Mouse (Mus musculus) stomach, embryonic 16.5 days (tissue): Measurements from ENCODE around the gene B130006D01Rik. TPM values are rescaled to one million over a fixed set of nuclear protein-coding genes. Genes with fewer than 3 reads are reported as not detected.

ENCODE experiments used
- ATAC-seq: fragments of 200-750 bp; cut with Nextera tagmentation; 2 replicates; pipeline ENCODE4 v1.8.0; 2017; ENCODE audit warnings: moderate number of reproducible peaks, moderate TSS enrichment; ENCODE audit not compliant: insufficient read depth, low FRiP score
- H3K27ac ChIP-seq: fragments of 300-500 bp; sonication (generic); 2 replicates; pipeline ENCODE4 v1.5.1; 2014; ENCODE audit warnings: low read length
- H3K27me3 ChIP-seq: fragments of 300-500 bp; sonication (generic); 2 replicates; pipeline ENCODE4 v1.6.1; 2014; ENCODE audit warnings: low read length, control low read depth, mixed read lengths; ENCODE audit not compliant: control insufficient read depth, insufficient read depth
- H3K36me3 ChIP-seq: fragments of 300-500 bp; sonication (generic); 2 replicates; pipeline ENCODE4 v1.6.1; 2014; ENCODE audit warnings: low read length; ENCODE audit not compliant: control insufficient read depth, insufficient read depth
- H3K4me1 ChIP-seq: fragments of 300-500 bp; sonication (generic); 2 replicates; pipeline ENCODE4 v1.6.1; 2014; ENCODE audit warnings: low read length, control low read depth, mixed read lengths; ENCODE audit not compliant: control insufficient read depth, insufficient read depth
- H3K4me2 ChIP-seq: fragments of 300-500 bp; sonication (generic); 2 replicates; pipeline ENCODE4 v1.6.1; 2014; ENCODE audit warnings: low read depth, low read length, mixed read lengths
- H3K4me3 ChIP-seq: fragments of 300-500 bp; sonication (generic); replicated peaks from 2 replicates; pipeline ENCODE4 v1.5.1; 2014; ENCODE audit warnings: mild to moderate bottlenecking, low read length
- H3K9ac ChIP-seq: fragments of 300-500 bp; sonication (generic); 2 replicates; pipeline ENCODE4 v1.6.1; 2014; ENCODE audit warnings: low read length
- H3K9me3 ChIP-seq: fragments of 300-500 bp; sonication (generic); replicated peaks from 2 replicates; pipeline ENCODE4 v1.6.1; 2016; ENCODE audit warnings: low read length, control low read depth; ENCODE audit not compliant: control insufficient read depth
- WGBS: fragments of 180-500 bp; shearing (Covaris S2); extraction: QIAGEN DNeasy Blood & Tissue Kit; methylation state at CpG from one replicate; pipeline ENCODE4 v1.1.7; 2014; 5-methylcytosine and 5-hydroxymethylcytosine counted together
- polyA plus RNA-seq: library from polyadenylated mRNA; unstranded; fragments of >200 nt; fragmentation: Nextera tagmentation; extraction: Ambion mirVana; gene quantifications from 2 replicates; pipeline ENCODE4 v1.2.1, GENCODE M21; 2015

The B130006D01Rik gene
- polyA plus RNA-seq, 1 experiment from 2014 or later: 1.3 TPM

DNA sequence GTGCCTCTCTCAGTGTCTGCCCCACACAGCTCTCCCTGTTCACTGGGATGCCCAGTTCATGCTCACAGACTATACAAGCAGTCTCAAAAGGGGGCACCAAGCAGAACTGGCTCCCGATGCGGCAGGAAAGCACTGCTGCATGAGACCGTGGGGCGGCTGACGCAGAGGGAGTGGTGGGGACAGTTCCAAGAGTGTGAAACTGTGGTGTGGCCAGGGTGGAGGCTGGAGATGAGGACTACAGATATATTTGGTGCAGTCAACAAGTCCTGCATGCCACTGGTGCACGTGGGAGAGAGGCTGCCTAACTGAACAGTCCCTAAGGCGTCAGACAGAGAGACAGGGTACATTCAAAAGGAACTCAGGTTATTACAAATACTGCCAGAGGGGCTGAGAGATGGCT, 34.4 kb upstream of the B130006D01Rik start:
- H3K4me1 ChIP-seq: peaks cover 8% of the 10 kb centered on the region
- peak overlapping the region; percentile 14; the same call in 1 of the 2 replicates for H3K4me2 ChIP-seq
- 0 out of 2 replicates have a peak overlapping the region, but pooled peaks have one; percentile 10 for H3K9ac ChIP-seq
- no peak overlapping the region for H3K4me3 ChIP-seq
- H3K36me3 ChIP-seq: no peaks in the 10 kb centered on the region
- H3K27me3 ChIP-seq: no peaks in the 10 kb centered on the region
- WGBS: 51% methylated on average over 7 of the region's 7 CpGs
- H3K27ac ChIP-seq: peak overlapping the region; percentile 66
- no peak for ATAC-seq
- H3K9me3 ChIP-seq: no peaks in the 10 kb centered on the region

DNA sequence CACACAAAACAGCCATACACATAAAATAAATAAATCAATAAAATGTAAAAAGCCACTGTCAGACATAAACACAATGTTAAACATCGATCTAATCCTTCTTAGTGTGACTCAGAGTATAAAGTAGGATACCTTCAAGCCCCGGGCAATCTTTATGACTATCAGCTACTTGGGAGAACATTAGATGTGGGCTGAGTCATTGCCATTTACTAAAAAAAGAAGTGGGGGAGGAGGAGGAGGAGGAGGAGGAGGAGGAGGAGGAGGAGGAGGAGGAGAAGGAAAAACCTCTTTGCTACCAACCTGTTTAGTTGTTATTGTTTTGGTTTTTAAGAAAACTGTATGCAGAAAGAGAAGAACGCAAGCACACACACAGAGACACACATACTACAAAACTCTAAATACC, 33.8 kb upstream of the B130006D01Rik start:
- 77% methylated on average over 3 of the region's 3 CpGs for WGBS
- no peak for ATAC-seq
- Histone ChIP-seq H3K27me3 (no peaks in the 10 kb centered on the region), H3K27ac (no peak overlapping the region), H3K4me1 (peaks cover 8% of the 10 kb centered on the region), H3K4me3 (no peak overlapping the region), H3K4me2 (no peak overlapping the region), H3K9ac (no peak overlapping the region), H3K9me3 (no peaks in the 10 kb centered on the region), H3K36me3 (no peaks in the 10 kb centered on the region)

DNA sequence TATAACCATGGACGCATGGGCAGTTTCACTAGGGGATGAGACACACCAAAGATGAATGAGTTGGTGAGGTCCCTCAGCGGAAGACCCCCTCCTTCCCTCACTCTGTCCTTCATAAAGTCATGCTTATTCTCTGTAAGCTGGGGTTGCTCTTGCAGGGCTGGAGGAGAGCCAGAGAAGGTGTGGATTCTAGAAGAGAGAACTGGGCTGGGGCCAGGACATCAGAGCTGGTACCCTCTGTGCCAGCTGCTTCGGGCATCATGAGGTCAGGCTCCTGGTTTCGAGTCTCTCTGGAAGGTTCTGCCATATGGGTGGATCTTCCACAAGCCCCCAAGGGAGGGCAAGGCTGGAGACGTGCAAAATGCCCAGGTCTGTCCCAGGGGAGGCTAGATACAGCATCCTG, 24.8 kb upstream of the B130006D01Rik start:
- 74% methylated on average over 5 of the region's 5 CpGs for WGBS
- no peak overlapping the region for H3K9ac ChIP-seq
- H3K27ac ChIP-seq: no peak overlapping the region
- H3K27me3 ChIP-seq: no peaks in the 10 kb centered on the region
- H3K4me2 ChIP-seq: no peak overlapping the region
- ATAC-seq: no peak
- H3K9me3 ChIP-seq: no peaks in the 10 kb centered on the region
- H3K36me3 ChIP-seq: no peaks in the 10 kb centered on the region
- H3K4me1 ChIP-seq: no peaks in the 10 kb centered on the region
- H3K4me3 ChIP-seq: no peak overlapping the region

DNA sequence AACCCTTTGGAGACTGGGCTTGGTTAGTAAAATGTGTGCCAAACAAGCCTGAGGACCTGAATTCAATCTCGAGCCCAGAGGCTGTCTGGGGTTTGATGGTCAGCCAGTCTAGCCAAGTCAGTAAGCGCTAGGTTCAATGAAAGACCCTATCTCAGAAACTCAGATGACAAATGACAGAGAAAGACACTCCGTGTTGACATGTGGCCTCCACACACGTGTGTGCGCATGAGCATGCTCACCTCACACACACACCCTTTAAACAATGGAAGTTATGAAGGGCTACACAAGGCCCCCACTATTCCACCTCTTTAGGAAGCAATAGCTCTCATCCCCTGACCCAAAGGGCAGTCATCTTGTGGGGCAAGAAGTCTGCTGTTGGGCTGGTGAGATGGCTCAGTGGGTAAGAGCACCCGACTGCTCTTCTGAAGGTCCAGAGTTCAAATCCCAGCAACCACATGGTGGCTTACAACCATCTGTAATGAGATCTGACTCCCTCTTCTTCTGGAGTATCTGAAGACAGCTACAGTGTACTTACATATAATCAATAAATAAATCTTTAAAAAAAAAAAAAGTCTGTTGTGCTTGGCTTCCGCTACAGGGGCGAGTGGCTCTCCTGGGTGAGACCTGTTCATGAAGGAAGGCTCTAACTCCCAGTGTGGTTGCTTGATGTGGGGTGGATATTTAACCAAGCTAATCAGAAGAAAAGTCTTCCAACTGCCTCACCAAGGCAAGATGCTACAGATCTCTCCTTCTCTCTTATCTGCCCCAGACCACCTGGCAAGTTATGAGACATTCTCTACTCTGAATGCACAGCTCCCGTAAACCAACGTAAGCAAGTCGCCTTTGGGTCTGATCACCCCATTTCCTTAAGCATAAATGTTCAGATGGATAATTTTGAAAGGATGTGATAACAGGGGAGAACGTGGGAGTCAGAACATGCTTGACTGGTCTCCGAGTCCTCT, 22.3 kb upstream of the B130006D01Rik start:
- H3K4me2 ChIP-seq: no peak overlapping the region
- no peaks in the 10 kb centered on the region for H3K4me1 ChIP-seq
- no peaks in the 10 kb centered on the region for H3K27me3 ChIP-seq
- no peak overlapping the region for H3K27ac ChIP-seq
- H3K36me3 ChIP-seq: no peaks in the 10 kb centered on the region
- 83% methylated on average over 13 of the region's 13 CpGs for WGBS
- no peak overlapping the region for H3K4me3 ChIP-seq
- ATAC-seq: no peak
- H3K9me3 ChIP-seq: no peaks in the 10 kb centered on the region
- H3K9ac ChIP-seq: no peak overlapping the region

DNA sequence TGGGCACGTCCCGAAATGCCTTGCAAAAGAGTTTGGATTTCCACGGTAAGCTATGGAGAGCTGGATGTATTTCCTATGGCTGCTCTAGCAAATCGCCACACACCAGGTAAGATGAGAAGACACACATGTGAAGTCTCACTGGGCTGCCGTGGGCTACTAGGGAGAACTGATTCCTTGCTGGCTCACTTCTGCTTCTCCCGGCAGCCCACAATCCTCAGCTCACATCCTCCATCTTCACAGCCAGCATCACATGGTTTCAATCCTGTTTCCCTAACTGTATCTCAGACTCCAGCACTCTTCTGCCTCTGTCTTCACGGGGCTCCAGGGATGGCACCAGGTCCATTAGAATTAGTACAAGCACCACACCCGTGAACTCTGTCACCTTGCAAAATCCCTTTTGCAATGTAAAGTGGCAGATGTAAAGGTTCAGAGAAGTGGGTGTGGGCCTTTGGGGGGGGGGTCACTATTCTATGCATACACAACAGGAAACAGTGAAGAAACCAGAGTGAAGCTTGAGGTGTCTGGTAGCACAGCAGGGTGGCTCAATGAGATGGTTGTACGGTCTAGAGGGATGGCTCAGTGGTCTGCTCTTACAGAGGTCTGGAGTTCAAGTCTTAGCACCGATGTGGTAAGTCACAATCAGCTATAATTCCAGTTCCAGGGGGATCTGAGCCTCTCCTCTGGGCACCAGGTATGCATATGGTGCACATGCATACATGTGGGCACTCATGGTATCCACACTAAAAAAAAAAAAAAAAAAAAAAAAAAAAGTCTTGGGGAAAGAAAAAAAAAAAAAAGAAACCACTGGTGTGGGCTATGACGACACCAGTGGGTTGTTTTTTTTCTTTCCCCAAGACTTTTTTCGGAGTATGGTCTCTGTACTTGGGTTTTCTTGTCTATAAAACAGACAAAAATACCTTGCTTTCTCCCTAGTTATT, 19.1 kb upstream of the B130006D01Rik start:
- WGBS: 84% methylated on average over 12 of the region's 12 CpGs
- H3K4me3 ChIP-seq: no peak overlapping the region
- no peaks in the 10 kb centered on the region for H3K4me1 ChIP-seq
- H3K4me2 ChIP-seq: no peak overlapping the region
- H3K36me3 ChIP-seq: no peaks in the 10 kb centered on the region
- no peaks in the 10 kb centered on the region for H3K9me3 ChIP-seq
- H3K9ac ChIP-seq: no peak overlapping the region
- no peaks in the 10 kb centered on the region for H3K27me3 ChIP-seq
- H3K27ac ChIP-seq: no peak overlapping the region
- no peak for ATAC-seq

DNA sequence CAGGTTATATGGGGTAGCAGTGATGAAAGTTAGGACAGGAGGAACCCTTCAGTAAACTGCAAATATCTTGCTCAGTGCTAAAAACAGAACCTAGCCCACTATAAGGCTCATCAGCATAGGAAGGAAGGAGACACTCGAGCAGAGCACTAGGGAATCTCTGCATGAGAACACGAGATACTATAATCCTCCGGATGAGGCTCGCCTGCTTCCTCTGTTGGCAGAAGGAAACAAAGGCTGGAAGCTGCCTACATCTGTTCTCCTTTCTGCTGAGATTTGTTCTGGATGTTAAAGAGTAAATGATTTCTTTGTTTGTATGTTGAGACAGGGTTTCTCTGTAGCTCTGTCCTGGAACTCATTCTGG, 18.4 kb upstream of the B130006D01Rik start:
- H3K27ac ChIP-seq: no peak overlapping the region

DNA sequence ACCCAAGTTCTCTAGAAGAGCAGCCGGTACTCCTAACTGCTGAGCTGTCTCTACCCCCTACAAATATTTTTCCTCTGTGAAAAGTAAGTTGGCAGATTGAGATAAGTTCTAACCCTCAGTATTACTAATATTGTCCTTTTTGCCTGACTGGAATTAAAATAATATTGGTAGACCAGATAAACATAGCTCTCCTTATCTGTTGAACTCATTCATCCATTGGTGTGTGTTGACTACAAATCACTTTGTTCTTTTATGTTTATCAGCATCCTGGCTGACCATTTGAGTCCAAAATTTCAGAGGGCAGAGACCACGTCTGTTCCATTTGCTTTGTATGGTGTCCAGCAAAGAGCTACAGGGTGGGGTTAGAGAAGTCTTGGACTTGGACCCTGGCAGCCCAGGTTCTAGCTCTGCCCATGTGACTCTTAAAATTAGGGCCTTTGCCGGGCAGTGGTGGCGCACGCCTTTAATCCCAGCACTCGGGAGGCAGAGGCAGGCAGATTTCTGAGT, 13.8 kb upstream of the B130006D01Rik start:
- H3K9me3 ChIP-seq: no peaks in the 10 kb centered on the region
- ATAC-seq: no peak
- H3K36me3 ChIP-seq: no peaks in the 10 kb centered on the region
- no peak overlapping the region for H3K27ac ChIP-seq
- no peak overlapping the region for H3K4me3 ChIP-seq
- 84% methylated on average over 6 of the region's 6 CpGs for WGBS
- no peak overlapping the region for H3K9ac ChIP-seq
- H3K4me1 ChIP-seq: peaks cover 9% of the 10 kb centered on the region
- no peaks in the 10 kb centered on the region for H3K27me3 ChIP-seq
- H3K4me2 ChIP-seq: no peak overlapping the region

More for the DNA sequence above, 18.4 kb upstream of the B130006D01Rik start:
- WGBS: 71% methylated on average over 4 of the region's 4 CpGs
- Histone ChIP-seq H3K9me3 (no peaks in the 10 kb centered on the region), H3K9ac (no peak overlapping the region), H3K4me1 (no peaks in the 10 kb centered on the region), H3K4me3 (no peak overlapping the region), H3K36me3 (no peaks in the 10 kb centered on the region), H3K4me2 (no peak overlapping the region), H3K27me3 (no peaks in the 10 kb centered on the region)
- ATAC-seq: no peak

DNA sequence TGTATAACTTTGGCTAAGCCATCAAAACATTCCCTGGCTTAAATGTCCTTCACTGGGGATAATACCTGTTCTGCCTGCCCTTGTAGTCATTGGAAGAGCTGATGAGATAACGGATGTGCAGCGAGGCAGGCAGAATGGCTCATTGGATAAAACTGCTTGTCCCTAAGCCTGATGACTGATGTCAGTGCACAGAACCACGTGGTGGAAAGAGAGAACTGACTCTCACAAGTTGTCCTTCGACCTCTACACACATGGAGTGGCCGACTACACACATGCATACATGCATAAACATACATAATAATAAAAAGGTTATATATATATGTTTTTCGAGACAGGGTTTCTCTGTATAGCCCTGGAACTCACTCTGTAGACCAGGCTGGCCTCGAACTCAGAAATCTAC, 12.9 kb upstream of the B130006D01Rik start:
- no peaks in the 10 kb centered on the region for H3K9me3 ChIP-seq
- H3K27me3 ChIP-seq: no peaks in the 10 kb centered on the region
- no peaks in the 10 kb centered on the region for H3K36me3 ChIP-seq
- no peak overlapping the region for H3K4me3 ChIP-seq
- WGBS: 78% methylated on average over 7 of the region's 7 CpGs
- peaks cover 17% of the 10 kb centered on the region for H3K4me1 ChIP-seq
- H3K27ac ChIP-seq: no peak overlapping the region
- no peak overlapping the region for H3K4me2 ChIP-seq
- ATAC-seq: no peak
- H3K9ac ChIP-seq: no peak overlapping the region
